Comparison of ENCODE assay signal across 8 mouse cellular contexts in the genomic region with DNA sequence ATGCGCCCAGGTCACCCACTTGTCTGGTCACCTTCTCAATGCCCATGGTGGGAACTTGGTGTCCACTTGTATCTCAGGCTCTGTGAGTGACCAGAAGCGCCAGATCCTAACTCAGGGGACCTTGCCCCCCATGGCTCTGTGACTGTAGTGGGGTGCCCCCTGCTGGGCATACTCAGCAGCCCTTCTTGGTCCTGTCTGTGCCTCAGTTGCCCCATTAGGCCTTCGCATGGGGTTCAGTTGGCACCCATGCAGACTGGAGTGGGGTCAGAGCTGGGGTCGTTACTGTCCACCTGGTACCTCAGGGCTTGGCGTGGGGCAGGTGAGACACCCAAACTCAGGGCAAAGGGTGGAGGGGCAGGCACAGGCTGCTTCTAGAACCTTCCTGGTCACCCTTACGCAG. TPM values are rescaled to one million over a fixed set of nuclear protein-coding genes. Genes with fewer than 3 reads are reported as not detected.
DNase-seq lines count a peak whose midpoint lies in the region; ATAC-seq lines count a peak whose summit lies in the region.

No protein-coding gene starts in this region.

- H3K9ac ChIP-seq in forebrain, embryonic 11.5 days (ENCODE audit: low read length), result no peak overlapping the region

- H3K4me2 ChIP-seq in forebrain, embryonic 11.5 days (ENCODE audit: low read depth, low read length, severe bottlenecking), result no peak overlapping the region

- H3K4me3 ChIP-seq in heart, embryonic 10.5 days, result no peak overlapping the region
- H3K4me3 ChIP-seq in forebrain, embryonic 11.5 days (ENCODE audit: low read depth, low read length), result no peak overlapping the region
- no peak overlapping the region; the same call in 1 of the 2 replicates for H3K4me3 ChIP-seq in hindbrain, embryonic 10.5 days

- H3K27ac ChIP-seq in heart, embryonic 10.5 days, result 0 out of 2 replicates have a peak overlapping the region, but pooled peaks have one; percentile 16
- no peak overlapping the region for H3K27ac ChIP-seq in forebrain, embryonic 11.5 days (ENCODE audit: low read depth, low read length)
- no peak overlapping the region for H3K27ac ChIP-seq in hindbrain, embryonic 10.5 days

- H3K9me3 ChIP-seq in heart, embryonic 10.5 days, result no peaks in the 10 kb centered on the region
- H3K9me3 ChIP-seq in forebrain, embryonic 11.5 days (ENCODE audit: control insufficient read depth, low read length), result no peaks in the 10 kb centered on the region
- H3K9me3 ChIP-seq in hindbrain, embryonic 10.5 days, result no peaks in the 10 kb centered on the region

- peaks cover 30% of the 10 kb centered on the region for H3K4me1 ChIP-seq in heart, embryonic 10.5 days
- H3K4me1 ChIP-seq in forebrain, embryonic 11.5 days (replicated peaks; ENCODE audit: control insufficient read depth, insufficient read depth, low read length), result no peaks in the 10 kb centered on the region
- peaks cover 37% of the 10 kb centered on the region for H3K4me1 ChIP-seq in hindbrain, embryonic 10.5 days (replicated peaks)

- ATAC-seq in monocyte, adult 5-6 weeks (replicated peaks; ENCODE audit: insufficient number of reproducible peaks, low FRiP score, low TSS enrichment, poor library complexity, severe bottlenecking), result no peak
- no peak for ATAC-seq in forebrain, embryonic 11.5 days (replicated peaks; ENCODE audit: low FRiP score)

- no peaks in the 10 kb centered on the region for H3K27me3 ChIP-seq in heart, embryonic 10.5 days (ENCODE audit: insufficient read depth, poor library complexity, severe bottlenecking)
- no peaks in the 10 kb centered on the region for H3K27me3 ChIP-seq in forebrain, embryonic 11.5 days (ENCODE audit: control insufficient read depth, insufficient read depth, low read length)
- H3K27me3 ChIP-seq in hindbrain, embryonic 10.5 days (ENCODE audit: insufficient read depth, poor library complexity, severe bottlenecking), result peaks cover 74% of the 10 kb centered on the region

- WGBS in heart, embryonic 10.5 days, result 84% methylated on average over 6 of the region's 6 CpGs
- 86% methylated on average over 6 of the region's 6 CpGs for WGBS in forebrain, embryonic 11.5 days
- WGBS in hindbrain, embryonic 10.5 days, result 89% methylated on average over 6 of the region's 6 CpGs

- peaks cover 45% of the 10 kb centered on the region for H3K36me3 ChIP-seq in heart, embryonic 10.5 days
- no peaks in the 10 kb centered on the region; the same call in 1 of the 2 replicates for H3K36me3 ChIP-seq in forebrain, embryonic 11.5 days (ENCODE audit: control insufficient read depth, insufficient read depth, low read length)
- H3K36me3 ChIP-seq in hindbrain, embryonic 10.5 days, result peaks cover 47% of the 10 kb centered on the region

- intact Hi-C loops in heart, postnatal 10 days (cut with DNase I), result no loop called here

- no peak for DNase-seq in heart, embryonic 10.5 days (ENCODE audit: low spot score)
- DNase-seq in heart, postnatal 10 days, result no peak
- DNase-seq in 416B (ENCODE audit: low read depth) (peak; percentile 50), NIH3T3 (ENCODE audit: low read depth) (peak; percentile 53)
- peak; percentile 34 to 57 for DNase-seq in lung, adult 18-20 months
- DNase-seq in forebrain, embryonic 11.5 days (ENCODE audit: low spot score), result no peak
- DNase-seq in hindbrain, embryonic 10.5 days (ENCODE audit: low spot score), result no peak

RNA-seq across cellular contexts. Expression of a gene that starts 6.0 kb away (rescaled TPM):
- polyA plus RNA-seq in heart, embryonic 10.5 days (2016; fragmentation: Nextera tagmentation; extraction: Ambion mirVana), result 127 and 155 TPM in 2 replicates
- total RNA-seq in heart, postnatal 10 days (2021), result 10 to 100 TPM; 22.7 to 23.4 TPM
- 7.8 to 14.2 TPM (median 8.8 TPM) in 3 replicates for total RNA-seq in monocyte, adult 5-6 weeks (2017)
- polyA plus RNA-seq in forebrain, embryonic 11.5 days (2014; fragmentation: Nextera tagmentation; extraction: Ambion mirVana), result 111 and 112 TPM in 2 replicates
- 128 and 140 TPM in 2 replicates for polyA plus RNA-seq in hindbrain, embryonic 10.5 days (2016; fragmentation: Nextera tagmentation; extraction: Ambion mirVana)

RNA-seq across cellular contexts. Expression of a gene that starts 16.6 kb away (rescaled TPM):
- 0.30 and 0.34 TPM in 2 replicates for polyA plus RNA-seq in heart, embryonic 10.5 days (2016; fragmentation: Nextera tagmentation; extraction: Ambion mirVana)
- not detected for total RNA-seq in heart, postnatal 10 days (2021)
- total RNA-seq in monocyte, adult 5-6 weeks (2017), result not detected in 3 replicates
- polyA plus RNA-seq in forebrain, embryonic 11.5 days (2014; fragmentation: Nextera tagmentation; extraction: Ambion mirVana), result 0.29 and 0.33 TPM in 2 replicates
- 0.35 TPM in 2 replicates for polyA plus RNA-seq in hindbrain, embryonic 10.5 days (2016; fragmentation: Nextera tagmentation; extraction: Ambion mirVana)

RNA-seq across cellular contexts. Expression of a gene that starts 27.1 kb away (rescaled TPM):
- polyA plus RNA-seq in heart, embryonic 10.5 days (2016; fragmentation: Nextera tagmentation; extraction: Ambion mirVana), result 12.5 and 16.4 TPM in 2 replicates
- 1 to 10 TPM; 3.1 to 3.2 TPM for total RNA-seq in heart, postnatal 10 days (2021)
- 35.3 to 38.9 TPM (median 36.8 TPM) in 3 replicates for total RNA-seq in monocyte, adult 5-6 weeks (2017)
- polyA plus RNA-seq in forebrain, embryonic 11.5 days (2014; fragmentation: Nextera tagmentation; extraction: Ambion mirVana), result 5.4 and 6.6 TPM in 2 replicates
- polyA plus RNA-seq in hindbrain, embryonic 10.5 days (2016; fragmentation: Nextera tagmentation; extraction: Ambion mirVana), result 11.1 and 15.0 TPM in 2 replicates

RNA-seq across cellular contexts. Expression of a gene that starts 30.2 kb away (rescaled TPM):
- polyA plus RNA-seq in heart, embryonic 10.5 days (2016; fragmentation: Nextera tagmentation; extraction: Ambion mirVana), result 12.7 and 16.4 TPM in 2 replicates
- 100 to 1,000 TPM; 126 to 132 TPM for total RNA-seq in heart, postnatal 10 days (2021)
- total RNA-seq in monocyte, adult 5-6 weeks (2017), result 49.0 to 80.6 TPM (median 59.1 TPM) in 3 replicates
- 17.8 and 18.6 TPM in 2 replicates for polyA plus RNA-seq in forebrain, embryonic 11.5 days (2014; fragmentation: Nextera tagmentation; extraction: Ambion mirVana)
- 11.8 and 13.1 TPM in 2 replicates for polyA plus RNA-seq in hindbrain, embryonic 10.5 days (2016; fragmentation: Nextera tagmentation; extraction: Ambion mirVana)

RNA-seq across cellular contexts. Expression of a gene that starts 32.9 kb away (rescaled TPM):
- polyA plus RNA-seq in heart, embryonic 10.5 days (2016; fragmentation: Nextera tagmentation; extraction: Ambion mirVana), result 88.7 and 96.0 TPM in 2 replicates
- total RNA-seq in heart, postnatal 10 days (2021), result 10 to 100 TPM; 93.4 to 94.9 TPM
- total RNA-seq in monocyte, adult 5-6 weeks (2017), result 23.4 to 53.8 TPM (median 35.4 TPM) in 3 replicates
- polyA plus RNA-seq in forebrain, embryonic 11.5 days (2014; fragmentation: Nextera tagmentation; extraction: Ambion mirVana), result 135 and 145 TPM in 2 replicates
- 130 and 152 TPM in 2 replicates for polyA plus RNA-seq in hindbrain, embryonic 10.5 days (2016; fragmentation: Nextera tagmentation; extraction: Ambion mirVana)

Comparison
In these comparisons a context has a peak if more than half of its experiments do, and no peak if none do; other contexts are left out.
1. DNase-seq: peak in 416B (single experiment), NIH3T3 (single experiment) and lung, adult 18-20 months (2 of 2); none in heart, embryonic 10.5 days (single experiment), heart, postnatal 10 days (0 of 2), forebrain, embryonic 11.5 days (single experiment) and hindbrain, embryonic 10.5 days (single experiment).